Mouse (Mus musculus): Measurements from ENCODE around the gene Prdm12.

Gene Prdm12

DNA sequence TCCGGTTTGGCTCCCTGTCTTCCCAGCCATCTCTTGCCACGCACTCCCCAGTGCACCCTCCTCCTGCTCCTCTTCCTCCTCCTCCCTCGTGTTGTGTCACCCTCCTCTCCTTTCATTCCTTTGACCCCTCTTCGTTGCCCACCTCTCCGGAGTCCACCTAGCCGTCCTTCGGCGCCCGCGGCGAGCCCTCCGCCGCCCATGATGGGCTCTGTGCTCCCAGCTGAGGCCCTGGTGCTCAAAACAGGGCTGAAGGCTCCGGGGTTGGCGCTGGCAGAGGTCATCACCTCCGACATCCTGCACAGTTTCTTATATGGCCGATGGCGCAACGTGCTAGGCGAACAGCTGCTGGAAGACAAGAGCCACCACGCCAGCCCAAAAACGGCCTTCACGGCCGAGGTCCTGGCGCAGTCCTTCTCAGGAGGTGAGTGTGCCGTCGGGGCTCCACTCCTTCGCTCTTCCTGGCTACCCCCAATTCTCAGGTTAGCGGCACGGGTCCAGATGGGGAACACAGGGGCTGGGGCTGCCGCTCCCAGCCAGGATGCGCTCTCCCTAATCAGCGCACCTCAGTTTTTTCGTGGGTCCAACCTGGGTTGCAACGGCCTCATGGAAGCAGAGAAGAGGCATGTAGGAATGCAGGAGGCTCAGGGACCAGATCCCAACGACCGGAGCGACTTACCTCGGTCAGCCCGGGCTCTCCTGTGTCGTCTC is at the start of gene Prdm12:
Gene Prdm12 (plus strand): TSS at position 137 of the 708 bp plus-strand sequence.
- in situ Hi-C loops (cut with MboI, MseI) = loop anchor here (10.0 kb wide), 1 partner anchor 965 kb away; no protein-coding TSS in a partner anchor

GRCm38 (mm10) chr2:31591799-31592484 is 47.9 kb upstream of the Prdm12 start:
- in situ Hi-C loops (cut with MboI, MseI) = no loop called here

GRCm38 (mm10) chr2:31607555-31607954 is 32.3 kb upstream of the Prdm12 start:
- in situ Hi-C loops (cut with MboI, MseI) = no loop called here

DNA sequence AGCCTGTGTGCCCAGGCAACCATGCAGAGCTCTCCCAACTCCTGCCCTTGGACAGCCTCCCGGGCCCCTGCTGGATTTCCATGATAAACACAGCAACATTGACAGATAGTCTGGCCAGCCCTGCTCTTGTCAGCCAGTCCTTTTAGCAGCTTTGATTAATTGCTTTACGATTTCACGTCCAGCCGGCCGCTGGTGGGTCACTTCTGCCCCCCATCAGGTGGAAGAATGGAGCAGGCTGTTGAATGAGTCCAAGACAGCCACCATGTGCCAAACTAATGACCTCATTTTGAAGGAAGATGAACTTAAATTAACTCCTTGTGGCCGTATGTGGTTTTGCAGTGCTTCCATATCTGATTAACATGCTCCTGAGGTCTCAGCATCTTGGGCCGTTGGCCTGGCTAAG is 30.0 kb upstream of the Prdm12 start:
- in situ Hi-C loops (cut with MboI, MseI) = no loop called here

DNA sequence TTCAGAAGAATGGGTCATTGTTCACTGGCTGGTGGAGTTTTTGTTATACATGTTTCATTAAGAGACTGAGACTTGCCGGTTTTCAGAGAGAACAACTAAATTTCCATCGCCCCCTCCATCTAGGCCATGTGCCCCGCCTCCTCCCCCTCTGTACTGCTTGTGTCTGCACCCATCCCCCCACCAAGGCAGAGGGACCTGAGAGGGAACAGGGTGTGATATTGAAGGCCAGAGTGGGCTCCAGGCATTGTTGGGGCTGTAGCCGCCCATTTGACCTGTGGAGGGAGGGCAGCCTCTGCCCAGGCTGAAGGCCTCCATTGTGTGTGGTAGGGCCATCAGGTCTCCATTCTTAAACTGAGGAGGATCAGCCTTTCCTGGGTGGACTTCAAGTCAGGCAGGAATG is 28.9 kb upstream of the Prdm12 start:
- in situ Hi-C loops (cut with MboI, MseI) = no loop called here

DNA sequence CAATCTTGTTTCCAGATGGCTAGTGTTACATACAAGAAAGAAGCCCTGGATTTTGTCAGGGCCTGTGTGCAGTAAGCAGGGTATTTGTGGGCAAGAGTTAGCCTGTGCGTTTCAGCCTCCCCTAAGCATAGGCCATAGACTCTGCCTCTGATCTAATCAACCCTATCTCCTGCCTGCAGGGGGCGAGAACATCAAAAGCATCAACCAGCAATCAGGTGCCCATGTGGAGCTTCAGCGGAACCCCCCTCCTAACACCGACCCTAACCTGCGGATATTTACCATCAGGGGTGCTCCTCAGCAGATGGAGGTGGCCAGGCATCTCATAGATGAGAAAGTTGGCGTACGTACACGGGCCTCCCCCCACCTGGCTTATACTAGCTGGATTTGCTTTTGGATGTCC is 28.4 kb upstream of the Prdm12 start:
- in situ Hi-C loops (cut with MboI, MseI) = no loop called here

DNA sequence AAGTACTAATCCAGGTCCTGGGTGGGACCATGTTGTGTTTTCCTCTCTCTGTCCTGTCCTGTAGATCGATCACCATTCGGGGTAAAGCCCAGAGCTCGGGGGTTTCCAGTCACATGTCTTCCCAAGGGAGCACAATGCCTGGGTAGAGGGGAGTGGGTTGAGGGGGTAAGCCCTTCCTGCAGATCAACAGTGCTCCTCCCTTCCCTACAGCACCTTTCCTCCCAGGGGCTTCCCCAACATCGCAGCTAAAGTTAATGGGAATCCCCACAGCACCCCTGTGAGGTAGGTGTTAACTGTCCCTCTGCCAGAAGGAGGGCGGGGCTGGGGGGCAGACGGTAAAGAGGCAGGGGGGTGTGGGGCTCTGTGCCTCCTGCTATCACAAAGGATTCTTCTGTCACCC is 27.2 kb upstream of the Prdm12 start:
- in situ Hi-C loops (cut with MboI, MseI) = no loop called here

DNA sequence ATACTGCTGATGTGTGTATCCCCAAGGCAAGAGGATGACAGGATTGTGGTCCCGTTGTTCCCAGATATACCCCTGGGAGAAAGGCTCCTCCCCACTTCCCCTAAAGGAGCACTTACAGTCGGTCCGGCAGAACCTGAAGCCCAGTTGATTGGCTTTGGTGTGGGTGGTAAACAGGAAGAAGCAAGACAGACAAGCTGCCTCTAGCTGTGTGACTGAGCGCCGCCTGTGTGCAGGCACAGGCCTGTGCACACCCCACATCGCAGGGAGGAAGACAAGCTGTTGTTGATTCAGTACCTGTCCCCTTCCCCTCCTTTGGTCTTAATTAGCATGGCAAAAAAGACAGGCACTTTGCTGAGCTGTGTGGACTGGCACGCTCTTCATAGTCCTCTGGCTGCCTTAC is 26.1 kb upstream of the Prdm12 start:
- in situ Hi-C loops (cut with MboI, MseI) = no loop called here

DNA sequence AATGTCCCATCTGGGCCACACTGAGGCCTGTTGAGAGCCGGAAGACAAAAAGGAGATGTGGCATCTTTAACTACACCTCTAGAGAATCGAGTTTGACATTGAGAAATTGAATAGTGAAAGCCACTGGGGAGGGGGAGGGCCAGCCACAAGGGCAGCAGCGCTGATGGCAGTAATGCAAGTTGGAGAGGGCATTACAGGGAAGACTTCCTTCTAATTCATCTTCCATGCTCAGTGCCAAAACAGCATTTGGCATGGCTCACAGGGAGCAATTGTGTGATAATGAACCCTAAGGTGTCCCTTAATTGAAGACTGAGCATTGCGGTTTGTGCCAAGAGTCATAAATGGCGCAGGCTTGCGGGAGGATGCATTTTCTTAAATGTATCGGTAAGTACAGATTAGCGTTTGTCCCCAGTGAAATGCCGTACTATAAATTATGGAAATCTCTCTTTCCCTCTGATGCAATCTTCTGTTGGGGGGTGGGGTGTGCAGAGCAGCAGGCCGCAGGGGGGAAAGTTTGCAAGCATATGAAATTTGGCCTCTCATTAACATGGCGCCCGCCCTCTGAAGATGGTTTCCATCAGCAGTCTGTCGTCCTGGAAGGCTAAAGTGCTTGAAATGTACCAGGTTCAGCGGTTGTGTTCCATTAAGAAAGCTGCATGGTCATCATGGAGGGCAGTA is 21.2 kb upstream of the Prdm12 start:
- in situ Hi-C loops (cut with MboI, MseI) = no loop called here

DNA sequence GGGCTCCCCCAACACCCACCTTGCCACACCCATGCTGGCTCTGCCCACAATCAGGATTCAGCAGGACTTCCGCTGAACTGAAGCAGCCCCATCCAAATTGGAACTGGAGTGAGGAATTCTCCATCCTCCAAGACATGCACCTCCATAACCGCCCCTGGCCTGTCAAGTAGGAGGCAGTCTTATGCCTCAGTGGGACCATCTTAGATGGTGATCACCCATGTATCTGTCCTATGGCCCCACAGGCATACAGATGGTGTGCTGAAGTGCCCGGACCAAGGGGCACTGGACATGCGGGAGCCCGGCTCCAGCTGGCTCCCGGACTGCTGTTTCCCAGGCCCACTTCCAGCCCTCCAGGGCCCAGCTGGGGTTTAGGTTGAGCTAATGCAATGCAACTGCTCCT is 20.6 kb upstream of the Prdm12 start:
- in situ Hi-C loops (cut with MboI, MseI) = no loop called here

GRCm38 (mm10) chr2:31633531-31633930 is 6.3 kb upstream of the Prdm12 start:
- in situ Hi-C loops (cut with MboI, MseI) = loop anchor here (10.0 kb wide), 1 partner anchor 971 kb away; no protein-coding TSS in a partner anchor

DNA sequence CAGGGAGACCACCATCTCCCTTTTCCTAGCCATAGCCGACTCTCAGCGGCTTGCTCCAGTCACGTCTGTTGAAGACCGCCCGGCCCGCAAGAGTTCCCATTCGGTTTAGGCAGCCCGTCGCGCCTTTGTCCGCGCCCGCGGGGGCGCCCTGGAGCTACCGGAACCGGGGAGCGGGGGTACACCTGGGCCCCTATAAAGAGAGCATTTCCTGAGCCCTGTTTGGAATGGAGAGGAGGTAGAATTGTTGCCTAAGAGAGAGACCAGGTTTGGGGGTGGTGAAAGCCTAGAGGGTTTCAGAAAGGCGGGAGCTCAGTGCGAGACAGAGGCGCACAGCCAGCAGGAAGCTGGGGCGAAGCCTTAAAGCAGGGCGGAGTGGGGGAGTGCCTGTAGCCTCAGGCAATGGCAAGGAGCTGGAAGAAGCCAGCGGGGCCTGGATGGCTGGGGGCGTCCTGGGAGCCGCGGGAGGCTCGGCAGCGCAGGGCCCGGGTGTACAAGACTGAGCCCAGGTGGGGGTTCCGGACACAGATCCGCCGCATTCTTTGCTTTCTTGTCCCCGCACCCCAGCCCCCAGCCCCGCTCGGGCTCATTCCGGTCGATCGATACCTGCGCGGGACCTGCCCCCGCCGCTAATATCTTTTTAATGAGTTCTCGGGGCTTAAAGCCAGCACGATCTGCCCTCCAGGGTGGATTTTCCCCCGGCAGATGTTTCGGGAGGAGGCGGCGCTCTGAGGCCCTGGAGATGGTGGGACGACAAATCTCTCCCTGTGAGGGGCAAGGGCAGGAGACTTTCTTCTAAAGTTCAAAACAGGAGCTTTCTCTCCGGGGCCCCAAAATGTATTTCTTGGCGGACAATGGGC is 4.3 kb upstream of the Prdm12 start:
- in situ Hi-C loops (cut with MboI, MseI) = loop anchor here (10.0 kb wide), 1 partner anchor 969 kb away; no protein-coding TSS in a partner anchor

DNA sequence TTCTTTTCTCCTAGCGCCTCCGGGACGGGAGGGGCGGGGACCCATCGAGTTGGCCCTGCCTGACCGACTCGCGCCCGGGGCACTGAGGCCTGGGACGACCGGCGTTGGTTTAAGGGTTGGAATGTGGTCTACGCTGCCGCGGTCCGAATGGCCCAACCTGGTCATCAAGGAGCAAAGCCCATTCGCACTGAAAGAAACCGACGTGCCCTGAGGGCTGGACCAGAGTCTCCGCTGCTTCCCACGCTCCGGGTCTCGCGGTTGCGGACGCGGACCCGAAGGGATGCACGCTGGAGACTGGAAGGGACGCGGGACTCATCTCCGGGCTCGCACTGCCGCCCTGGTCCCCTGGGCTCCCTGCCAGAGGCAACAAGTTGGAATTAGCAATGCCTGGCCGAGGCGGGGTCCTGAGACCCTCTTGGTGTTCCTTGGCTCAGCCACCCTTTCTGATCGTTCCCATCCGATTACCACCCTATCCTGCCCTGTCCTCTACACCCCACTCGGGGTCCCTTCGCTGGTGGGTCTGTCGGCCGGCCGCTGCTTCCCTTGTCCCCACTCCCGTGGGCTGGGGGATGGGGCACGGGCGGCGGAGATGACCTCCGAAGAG is 3.6 kb upstream of the Prdm12 start:
- in situ Hi-C loops (cut with MboI, MseI) = loop anchor here (10.0 kb wide), 1 partner anchor 969 kb away; no protein-coding TSS in a partner anchor

GRCm38 (mm10) chr2:31636742-31637141 is 3.1 kb upstream of the Prdm12 start:
- in situ Hi-C loops (cut with MboI, MseI) = loop anchor here (10.0 kb wide), 1 partner anchor 968 kb away; no protein-coding TSS in a partner anchor

GRCm38 (mm10) chr2:31637311-31637710 is 2.5 kb upstream of the Prdm12 start:
- in situ Hi-C loops (cut with MboI, MseI) = loop anchor here (10.0 kb wide), 1 partner anchor 967 kb away; no protein-coding TSS in a partner anchor

DNA sequence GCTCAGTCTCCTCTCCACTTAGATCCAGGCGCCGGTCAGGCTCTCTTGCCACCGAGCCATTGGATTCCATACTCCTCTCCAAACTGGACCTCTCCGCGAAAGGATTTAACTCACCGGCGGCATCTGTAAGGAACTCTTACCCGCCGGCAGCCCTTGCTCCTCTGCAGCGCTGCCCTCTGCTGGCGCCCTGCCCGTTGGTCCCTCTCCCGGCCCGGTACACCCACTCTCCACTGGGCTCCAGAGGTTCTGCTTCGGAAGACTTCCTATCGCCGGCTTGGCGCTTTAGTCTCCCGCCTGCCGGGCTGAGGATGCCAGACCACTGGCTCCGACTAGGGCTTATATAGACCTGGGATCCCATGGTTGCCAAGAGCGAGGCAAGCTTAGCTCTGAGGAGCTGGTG is 2.0 kb upstream of the Prdm12 start:
- in situ Hi-C loops (cut with MboI, MseI) = loop anchor here (10.0 kb wide), 1 partner anchor 967 kb away; no protein-coding TSS in a partner anchor

DNA sequence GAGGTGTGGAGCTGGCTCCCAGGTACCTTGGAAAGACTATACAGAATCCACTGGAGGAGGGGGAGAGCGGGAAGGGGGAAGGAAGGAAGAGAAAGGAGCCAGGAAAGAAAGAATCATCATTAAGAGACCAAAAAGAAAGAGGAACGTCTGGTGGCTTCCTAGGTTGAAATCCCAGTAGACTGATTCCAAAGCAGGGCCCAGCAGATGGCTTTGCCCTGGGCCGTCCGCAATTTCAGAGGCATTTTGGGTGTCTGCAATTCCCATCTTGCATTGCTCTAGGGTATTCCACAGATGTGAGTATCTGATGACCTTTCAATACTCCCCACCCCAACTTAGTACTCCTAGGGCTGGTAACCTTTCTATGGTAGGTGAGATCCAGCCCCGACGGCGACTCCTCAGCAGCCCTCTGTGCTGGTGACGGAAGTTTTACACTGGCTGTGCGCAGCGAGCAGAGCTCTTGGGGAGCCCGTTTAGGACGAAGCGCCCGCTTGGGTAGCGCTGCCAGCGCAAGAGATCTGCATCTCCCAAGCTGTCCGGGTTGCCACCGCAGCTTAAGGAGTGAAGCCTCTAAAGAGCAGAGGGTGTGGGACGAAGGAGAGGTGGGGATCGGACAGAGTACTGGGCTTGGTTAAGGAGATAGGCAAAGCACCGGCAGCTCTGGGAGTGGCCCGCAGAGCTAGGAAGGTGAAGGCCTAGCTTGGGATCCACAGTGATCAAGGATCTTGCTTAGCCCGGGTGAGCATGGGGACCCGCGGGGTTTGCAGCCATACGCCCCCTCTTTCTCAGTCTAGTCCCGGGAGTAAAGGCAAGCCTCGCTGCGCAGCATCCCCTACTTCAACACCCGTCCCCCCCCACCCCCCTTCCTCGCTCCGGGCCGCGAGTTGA is 1.0 kb upstream of the Prdm12 start:
- in situ Hi-C loops (cut with MboI, MseI) = loop anchor here (10.0 kb wide), 1 partner anchor 966 kb away; no protein-coding TSS in a partner anchor

DNA sequence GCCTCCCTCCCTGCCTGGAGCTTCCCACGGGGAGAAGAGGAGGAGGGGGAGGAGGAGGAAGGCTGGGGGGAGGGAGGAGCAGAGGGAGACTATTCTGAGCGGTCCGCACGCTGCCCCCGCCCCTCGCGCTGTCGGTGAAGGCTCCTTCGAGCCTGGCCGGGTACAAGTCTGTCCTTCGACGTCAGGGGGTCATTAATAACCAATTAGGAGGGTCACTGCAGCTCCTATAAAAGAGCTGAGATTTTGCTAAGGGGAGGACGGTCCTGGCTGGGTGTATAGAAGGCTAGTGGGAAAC is 424 bp upstream of the Prdm12 start:
- in situ Hi-C loops (cut with MboI, MseI) = loop anchor here (10.0 kb wide), 1 partner anchor 965 kb away; no protein-coding TSS in a partner anchor

GRCm38 (mm10) chr2:31640609-31641507 is 1.0 kb downstream of the Prdm12 start:
- in situ Hi-C loops (cut with MboI, MseI) = no loop called here

All from T-helper 1 cell (primary cell).